Mouse (Mus musculus): ENCODE measurements around the gene Fxyd3. TPM values are rescaled to one million over a fixed set of nuclear protein-coding genes. Genes with fewer than 3 reads are reported as not detected.

Fxyd3 gene
- polyA plus RNA-seq, 1 experiment: 1.9 TPM

- Histone ChIP-seq H3K27me3 (ENCODE audit: control insufficient read depth, insufficient read depth, low read length, poor library complexity, severe bottlenecking) (no peaks in the 10 kb centered on the region), H3K36me3 (ENCODE audit: control insufficient read depth, insufficient read depth, low read length, poor library complexity, severe bottlenecking) (no peaks in the 10 kb centered on the region), H3K4me1 (ENCODE audit: control insufficient read depth, insufficient read depth, low read length) (no peaks in the 10 kb centered on the region), H3K9ac (ENCODE audit: low read depth, poor library complexity, severe bottlenecking) (no peak overlapping the region), H3K9me3 (replicated peaks; ENCODE audit: control insufficient read depth, insufficient read depth, low read length, poor library complexity, severe bottlenecking) (no peaks in the 10 kb centered on the region), H3K4me3 (ENCODE audit: low read depth, low read length) (no peak overlapping the region), H3K27ac (ENCODE audit: insufficient read depth, low read length) (no peak overlapping the region)
- TF ChIP-seq POLR2A (IDR thresholded peaks at IDR 0.05; ENCODE audit: insufficient read depth, low read length) (no peak), CTCF (IDR thresholded peaks at IDR 0.05; ENCODE audit: low read depth, low read length) (no peak), EP300 (IDR thresholded peaks at IDR 0.05; ENCODE audit: insufficient read depth, low read depth, low read length) (no peak)
These were observed 42.0 kb upstream of the Fxyd3 start for GRCm38 (mm10) chr7:31118486-31118885.

DNA sequence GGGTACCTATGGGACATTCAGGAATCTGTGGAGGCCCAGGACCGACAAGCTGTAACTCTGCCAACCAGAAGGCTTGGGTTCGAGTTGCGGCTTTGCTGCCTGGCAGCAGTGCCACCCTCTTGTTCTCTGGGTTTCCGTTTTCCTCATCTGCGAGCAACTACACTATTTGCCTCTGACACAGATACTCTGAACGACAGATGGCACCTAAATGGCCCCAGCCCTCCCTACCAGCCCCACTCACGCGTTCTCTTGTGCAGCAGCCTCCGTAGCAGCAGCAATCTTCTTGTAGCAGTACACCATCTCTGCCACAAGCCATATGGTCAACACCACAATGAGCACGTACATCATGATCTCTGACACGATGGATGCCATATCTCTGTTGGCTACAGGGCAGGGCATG is 41.0 kb upstream of the Fxyd3 start:
- Histone ChIP-seq H3K27ac (ENCODE audit: insufficient read depth, low read length) (no peak overlapping the region), H3K36me3 (ENCODE audit: control insufficient read depth, insufficient read depth, low read length, poor library complexity, severe bottlenecking) (no peaks in the 10 kb centered on the region), H3K9me3 (replicated peaks; ENCODE audit: control insufficient read depth, insufficient read depth, low read length, poor library complexity, severe bottlenecking) (no peaks in the 10 kb centered on the region), H3K27me3 (ENCODE audit: control insufficient read depth, insufficient read depth, low read length, poor library complexity, severe bottlenecking) (no peaks in the 10 kb centered on the region), H3K4me3 (ENCODE audit: low read depth, low read length) (peak overlapping the region; percentile 2), H3K4me1 (ENCODE audit: control insufficient read depth, insufficient read depth, low read length) (no peaks in the 10 kb centered on the region), H3K9ac (ENCODE audit: low read depth, poor library complexity, severe bottlenecking) (peak overlapping the region; percentile 75; the same call in 1 of the 2 replicates)
- no peak for TF ChIP-seq CTCF (IDR thresholded peaks at IDR 0.05; ENCODE audit: low read depth, low read length)
- TF ChIP-seq EP300 (IDR thresholded peaks at IDR 0.05; ENCODE audit: insufficient read depth, low read depth, low read length): no peak
- TF ChIP-seq POLR2A (IDR thresholded peaks at IDR 0.05; ENCODE audit: insufficient read depth, low read length): no peak

- peak overlapping the region; percentile 75 for H3K9ac ChIP-seq (ENCODE audit: low read depth, poor library complexity, severe bottlenecking)
- H3K4me3 ChIP-seq (ENCODE audit: low read depth, low read length): peak overlapping the region; percentile 81
- H3K36me3 ChIP-seq (ENCODE audit: control insufficient read depth, insufficient read depth, low read length, poor library complexity, severe bottlenecking): no peaks in the 10 kb centered on the region
- no peak overlapping the region for H3K27ac ChIP-seq (ENCODE audit: insufficient read depth, low read length)
- H3K4me1 ChIP-seq (ENCODE audit: control insufficient read depth, insufficient read depth, low read length): no peaks in the 10 kb centered on the region
- TF ChIP-seq CTCF (IDR thresholded peaks at IDR 0.05; ENCODE audit: low read depth, low read length) (no peak), EP300 (IDR thresholded peaks at IDR 0.05; ENCODE audit: insufficient read depth, low read depth, low read length) (0 out of 2 replicates have a peak, but pooled peaks have one; percentile 37), POLR2A (IDR thresholded peaks at IDR 0.05; ENCODE audit: insufficient read depth, low read length) (peak; percentile 65)
- no peaks in the 10 kb centered on the region for H3K9me3 ChIP-seq (replicated peaks; ENCODE audit: control insufficient read depth, insufficient read depth, low read length, poor library complexity, severe bottlenecking)
- no peaks in the 10 kb centered on the region for H3K27me3 ChIP-seq (ENCODE audit: control insufficient read depth, insufficient read depth, low read length, poor library complexity, severe bottlenecking)
These were observed 40.2 kb upstream of the Fxyd3 start for GRCm38 (mm10) chr7:31116721-31117145.

- no peaks in the 10 kb centered on the region for H3K9me3 ChIP-seq (replicated peaks; ENCODE audit: control insufficient read depth, insufficient read depth, low read length, poor library complexity, severe bottlenecking)
- no peaks in the 10 kb centered on the region for H3K27me3 ChIP-seq (ENCODE audit: control insufficient read depth, insufficient read depth, low read length, poor library complexity, severe bottlenecking)
- H3K27ac ChIP-seq (ENCODE audit: insufficient read depth, low read length): no peak overlapping the region
- TF ChIP-seq EP300 (IDR thresholded peaks at IDR 0.05; ENCODE audit: insufficient read depth, low read depth, low read length) (no peak), CTCF (IDR thresholded peaks at IDR 0.05; ENCODE audit: low read depth, low read length) (no peak), POLR2A (IDR thresholded peaks at IDR 0.05; ENCODE audit: insufficient read depth, low read length) (no peak)
- H3K4me1 ChIP-seq (ENCODE audit: control insufficient read depth, insufficient read depth, low read length): no peaks in the 10 kb centered on the region
- peak overlapping the region; percentile 6; the same call in 1 of the 2 replicates for H3K4me3 ChIP-seq (ENCODE audit: low read depth, low read length)
- no peaks in the 10 kb centered on the region for H3K36me3 ChIP-seq (ENCODE audit: control insufficient read depth, insufficient read depth, low read length, poor library complexity, severe bottlenecking)
- H3K9ac ChIP-seq (ENCODE audit: low read depth, poor library complexity, severe bottlenecking): peak overlapping the region; percentile 39; the same call in 1 of the 2 replicates
These were observed 39.1 kb upstream of the Fxyd3 start for GRCm38 (mm10) chr7:31115587-31116043.

DNA sequence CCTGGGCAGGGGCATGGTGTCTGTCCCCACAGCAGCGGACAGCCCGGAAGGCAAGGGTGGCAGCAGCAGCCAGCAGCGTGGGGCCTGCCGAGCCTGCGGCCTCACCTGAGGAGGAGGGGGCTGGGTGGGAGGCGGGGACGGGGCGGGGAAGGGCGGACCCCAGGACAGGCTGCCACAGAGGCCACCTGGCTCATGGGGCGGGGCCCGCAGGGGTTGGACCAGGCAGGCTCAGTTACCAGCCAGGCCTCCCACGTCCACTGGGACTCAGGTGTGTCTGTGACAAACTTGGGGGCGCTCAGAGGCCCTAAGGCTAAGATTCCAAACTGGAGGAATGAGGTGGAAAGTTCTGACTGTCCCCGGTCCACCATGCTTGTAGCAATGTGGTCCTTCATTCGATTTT is 38.7 kb upstream of the Fxyd3 start, which contains the start of gene Hpn:
Gene Hpn (minus strand): TSS at position 109 of the 400 bp plus-strand sequence.
- TF ChIP-seq EP300 (IDR thresholded peaks at IDR 0.05; ENCODE audit: insufficient read depth, low read depth, low read length) (no peak), POLR2A (IDR thresholded peaks at IDR 0.05; ENCODE audit: insufficient read depth, low read length) (no peak), CTCF (IDR thresholded peaks at IDR 0.05; ENCODE audit: low read depth, low read length) (no peak)
- no peaks in the 10 kb centered on the region for H3K36me3 ChIP-seq (ENCODE audit: control insufficient read depth, insufficient read depth, low read length, poor library complexity, severe bottlenecking)
- H3K9me3 ChIP-seq (replicated peaks; ENCODE audit: control insufficient read depth, insufficient read depth, low read length, poor library complexity, severe bottlenecking): no peaks in the 10 kb centered on the region
- peak within 1 kb of the TSS; percentile 39 for H3K9ac ChIP-seq (ENCODE audit: low read depth, poor library complexity, severe bottlenecking)
- no peaks in the 10 kb centered on the region for H3K4me1 ChIP-seq (ENCODE audit: control insufficient read depth, insufficient read depth, low read length)
- no peaks in the 10 kb centered on the region for H3K27me3 ChIP-seq (ENCODE audit: control insufficient read depth, insufficient read depth, low read length, poor library complexity, severe bottlenecking)
- peak within 1 kb of the TSS; percentile 70 for H3K4me3 ChIP-seq (ENCODE audit: low read depth, low read length)
- no peak within 1 kb of the TSS for H3K27ac ChIP-seq (ENCODE audit: insufficient read depth, low read length)

GRCm38 (mm10) chr7:31114646-31115045 is 38.1 kb upstream of the Fxyd3 start:
- no peaks in the 10 kb centered on the region for H3K9me3 ChIP-seq (replicated peaks; ENCODE audit: control insufficient read depth, insufficient read depth, low read length, poor library complexity, severe bottlenecking)
- no peak overlapping the region for H3K27ac ChIP-seq (ENCODE audit: insufficient read depth, low read length)
- no peaks in the 10 kb centered on the region for H3K27me3 ChIP-seq (ENCODE audit: control insufficient read depth, insufficient read depth, low read length, poor library complexity, severe bottlenecking)
- H3K36me3 ChIP-seq (ENCODE audit: control insufficient read depth, insufficient read depth, low read length, poor library complexity, severe bottlenecking): no peaks in the 10 kb centered on the region
- peak overlapping the region; percentile 70 for H3K4me3 ChIP-seq (ENCODE audit: low read depth, low read length)
- no peaks in the 10 kb centered on the region for H3K4me1 ChIP-seq (ENCODE audit: control insufficient read depth, insufficient read depth, low read length)
- no peak for TF ChIP-seq POLR2A (IDR thresholded peaks at IDR 0.05; ENCODE audit: insufficient read depth, low read length)
- no peak for TF ChIP-seq EP300 (IDR thresholded peaks at IDR 0.05; ENCODE audit: insufficient read depth, low read depth, low read length)
- peak; percentile 41 for TF ChIP-seq CTCF (IDR thresholded peaks at IDR 0.05; ENCODE audit: low read depth, low read length)
- H3K9ac ChIP-seq (ENCODE audit: low read depth, poor library complexity, severe bottlenecking): peak overlapping the region; percentile 39

All from ES-Bruce4 (cell line).